Mouse (Mus musculus) brain, embryonic 14.5 days (tissue): ENCODE results near the gene Ube4b.

Source experiments
- CTCF ChIP-seq: fragments of 200-500 bp; IDR thresholded peaks from 2 replicates; pipeline ENCODE4 v1.5.1; 2012; ENCODE audit warnings: inconsistent platforms, mild to moderate bottlenecking, moderate library complexity, borderline replicate concordance; ENCODE audit not compliant: insufficient read depth, insufficient read length; ENCODE audit errors: extremely low read depth
- POLR2A ChIP-seq: fragments of 200-500 bp; IDR thresholded peaks from 2 replicates; pipeline ENCODE4 v1.6.1; 2012; ENCODE audit warnings: mild to moderate bottlenecking, inconsistent platforms, borderline replicate concordance; ENCODE audit not compliant: poor library complexity, insufficient read depth, insufficient read length, severe bottlenecking; ENCODE audit errors: extremely low read depth

DNA sequence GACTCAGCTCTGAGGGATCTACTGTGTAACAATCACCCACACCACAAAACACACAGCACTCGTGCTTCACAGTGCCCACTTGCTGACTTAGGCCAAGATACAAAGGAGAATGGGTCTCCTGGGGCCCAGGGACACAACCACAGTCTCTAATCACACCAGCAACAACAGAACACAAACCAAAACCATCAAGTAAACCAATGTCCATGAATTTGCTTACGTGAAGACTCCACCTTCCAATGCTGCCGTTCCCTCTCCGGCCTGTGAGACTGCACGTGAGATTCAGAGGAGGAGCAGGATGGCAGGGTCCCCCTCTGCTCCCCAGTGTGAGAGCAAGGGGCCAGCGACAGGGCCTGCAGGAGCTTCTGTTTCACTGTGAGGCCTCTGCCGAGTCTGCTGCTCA, 93.8 kb downstream of the Ube4b start:
- TF ChIP-seq POLR2A (no peak), CTCF (no peak)
